Comparison of ENCODE assay signal across 8 mouse cellular contexts in genomic region chr17:3448725-3449124, GRCm38 (mm10).
DNase-seq lines count a peak whose midpoint lies in the region; ATAC-seq and TF ChIP-seq lines count a peak whose summit lies in the region.

No protein-coding gene starts in this region.

- no peak overlapping the region for H3K9ac ChIP-seq in heart, postnatal 0 days (replicated peaks; ENCODE audit: low read depth, low read length)

- H3K27ac ChIP-seq in heart, postnatal 0 days (ENCODE audit: low read depth), result no peak overlapping the region
- H3K27ac ChIP-seq in midbrain, embryonic 10.5 days (replicated peaks), result no peak overlapping the region

- no peak for TF ChIP-seq EP300 in heart, postnatal 0 days (IDR thresholded peaks at IDR 0.05; ENCODE audit: low read depth)

- no peak overlapping the region for H3K4me2 ChIP-seq in heart, postnatal 0 days (ENCODE audit: low read depth, low read length)

- peak; percentile 82 for TF ChIP-seq CTCF in heart, postnatal 0 days (IDR thresholded peaks at IDR 0.05; ENCODE audit: low read depth)

- no peaks in the 10 kb centered on the region for H3K4me1 ChIP-seq in heart, postnatal 0 days (ENCODE audit: control insufficient read depth, insufficient read depth)
- H3K4me1 ChIP-seq in midbrain, embryonic 10.5 days, result peaks cover 10% of the 10 kb centered on the region

- H3K4me3 ChIP-seq in heart, postnatal 0 days (ENCODE audit: low read depth, low read length), result no peak overlapping the region
- H3K4me3 ChIP-seq in midbrain, embryonic 10.5 days, result no peak overlapping the region

- H3K9me3 ChIP-seq in heart, postnatal 0 days (replicated peaks; ENCODE audit: control insufficient read depth, low read length), result no peaks in the 10 kb centered on the region
- H3K9me3 ChIP-seq in midbrain, embryonic 10.5 days (replicated peaks), result no peaks in the 10 kb centered on the region

- ATAC-seq in heart, postnatal 0 days (ENCODE audit: insufficient read depth, low read depth), result no peak; the same call in 1 of the 2 replicates

- 27% methylated on average over 3 of the region's 3 CpGs for WGBS in heart, postnatal 0 days
- 32% methylated on average over 3 of the region's 3 CpGs for WGBS in midbrain, embryonic 10.5 days

- peak; percentile 39 for DNase-seq in heart, postnatal 0 days (ENCODE audit: low spot score)
- DNase-seq in heart, postnatal 25 days (ENCODE audit: low spot score), result no peak
- peak; percentile 86 for DNase-seq in NIH3T3 (ENCODE audit: low read depth)
- DNase-seq in cerebellum, postnatal 36 days, result peak; percentile 65 to 73
- DNase-seq in gastrocnemius, postnatal 4 days (ENCODE audit: low spot score in 2 of 2), result peak; percentile 35 to 44
- peak; percentile 40 to 53 for DNase-seq in layer of hippocampus, postnatal 36 days
- peak; percentile 55 for DNase-seq in midbrain, embryonic 10.5 days (ENCODE audit: low spot score)
- peak; percentile 15 to 46 for DNase-seq in spleen, postnatal 14 days (ENCODE audit: low spot score in 2 of 2)

- no peaks in the 10 kb centered on the region for H3K36me3 ChIP-seq in heart, postnatal 0 days (replicated peaks; ENCODE audit: control insufficient read depth, insufficient read depth, low read length)
- H3K36me3 ChIP-seq in midbrain, embryonic 10.5 days, result no peaks in the 10 kb centered on the region

- intact Hi-C loops in heart, postnatal 25 days (cut with DNase I), result loop anchor here (1.0 to 5.0 kb wide), 3 partner anchors 62 to 218 kb away; no protein-coding TSS in a partner anchor

- H3K27me3 ChIP-seq in heart, postnatal 0 days (ENCODE audit: control insufficient read depth, insufficient read depth, low read length), result no peaks in the 10 kb centered on the region
- H3K27me3 ChIP-seq in midbrain, embryonic 10.5 days (ENCODE audit: low read depth, poor library complexity, severe bottlenecking), result peaks cover 9% of the 10 kb centered on the region
